Mouse (Mus musculus): ENCODE results near the gene Slco3a1.

DNA sequence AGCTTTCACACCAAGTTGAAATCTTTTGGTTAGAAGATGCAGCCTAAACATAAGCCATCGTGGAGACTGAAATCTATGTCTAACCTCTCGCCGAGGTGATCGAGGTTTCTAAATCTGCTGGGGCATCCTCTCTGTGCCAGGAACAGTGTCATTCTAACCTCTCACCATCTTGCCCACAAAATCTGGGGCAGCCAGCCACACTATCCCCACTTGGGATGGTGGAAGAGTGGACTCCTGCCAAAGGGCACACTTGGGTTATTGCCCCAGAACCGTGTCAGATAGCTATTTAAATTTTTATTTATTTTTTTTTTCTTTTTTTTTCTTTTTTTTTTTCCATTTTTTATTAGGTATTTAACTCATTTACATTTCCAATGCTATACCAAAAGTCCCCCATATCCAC, 46.4 kb upstream of the Slco3a1 start:
- TF ChIP-seq CTCF (IDR thresholded peaks at IDR 0.05; ENCODE audit: low read depth, low read length) = no peak
- TF ChIP-seq GATA1 (IDR thresholded peaks at IDR 0.05; ENCODE audit: borderline replicate concordance, low read length) = no peak
